16 mouse cellular contexts compared by ENCODE assay signal in the genomic region with DNA sequence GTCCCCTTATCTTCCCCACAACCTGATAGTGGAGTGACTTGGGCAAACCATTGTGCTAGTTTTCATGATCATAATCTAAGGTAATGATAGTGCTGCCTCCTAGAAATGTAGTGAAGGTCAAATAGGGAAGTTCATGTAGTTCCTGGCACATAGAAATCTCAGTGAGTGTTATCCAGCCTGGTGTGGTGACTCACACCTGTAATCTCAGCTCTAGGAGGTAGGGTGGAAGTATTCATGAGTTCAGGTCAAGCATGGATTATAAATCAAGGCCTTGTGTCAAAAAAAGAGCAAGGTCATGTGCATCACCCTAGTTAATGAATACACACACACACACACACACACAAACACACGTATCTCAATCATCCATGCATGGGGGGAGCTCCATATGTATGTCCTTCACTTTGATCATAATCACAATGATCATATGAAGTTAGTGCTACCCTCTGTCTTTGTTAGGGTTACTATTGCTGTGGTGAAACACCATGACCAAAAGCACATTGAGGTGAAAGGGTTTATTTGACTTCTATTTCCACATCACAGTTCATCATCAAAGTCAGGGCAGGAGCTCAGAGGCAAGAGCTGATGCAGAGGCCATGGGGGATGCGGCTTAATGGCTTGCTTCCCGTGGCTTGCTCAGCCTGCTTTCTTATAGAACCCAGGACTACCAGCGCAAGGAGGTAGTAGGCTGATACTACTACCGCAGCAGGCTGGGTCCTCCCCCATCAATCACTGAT.
A peak's percentile ranks its signal among the peaks of the same experiment; 100 is the strongest.
DNase-seq lines count a peak whose midpoint lies in the region; ATAC-seq lines count a peak whose summit lies in the region.
"Had no signal": no experiment of that assay in that cellular context is flagged by ENCODE, and none has a peak within 500 bp of the region (broad histone marks: within the 10 kb centered on the region; RNA-seq: fewer than 3 reads in every experiment).

No protein-coding gene starts in this region.

- H3K4me3 ChIP-seq in heart, embryonic 12.5 days: no peak overlapping the region
- H3K4me3 ChIP-seq in liver, embryonic 12.5 days: no peak overlapping the region
- no peak overlapping the region for H3K4me3 ChIP-seq in brown adipose tissue, adult 24 weeks (ENCODE audit: insufficient read depth, low read depth, low read length)
- no peak overlapping the region for H3K4me3 ChIP-seq in stomach, embryonic 15.5 days (replicated peaks)

- intact Hi-C loops in left cerebral cortex, postnatal 10 days (cut with DNase I): no loop called here

- H3K36me3 ChIP-seq in heart, embryonic 12.5 days: peaks cover 4% of the 10 kb centered on the region; the same call in 1 of the 2 replicates
- no peaks in the 10 kb centered on the region for H3K36me3 ChIP-seq in liver, embryonic 12.5 days
- no peaks in the 10 kb centered on the region for H3K36me3 ChIP-seq in stomach, embryonic 15.5 days

- H3K9me3 ChIP-seq in heart, embryonic 12.5 days (replicated peaks): 0 out of 2 replicates have a peak, but pooled peaks cover 3% of the 10 kb centered on the region
- no peaks in the 10 kb centered on the region for H3K9me3 ChIP-seq in liver, embryonic 12.5 days (replicated peaks)
- H3K9me3 ChIP-seq in stomach, embryonic 15.5 days: no peaks in the 10 kb centered on the region

- no peak for DNase-seq in heart, adult 9 months (ENCODE audit: low spot score in 2 of 2)
- no peak for DNase-seq in liver
- no peak for DNase-seq in layer of hippocampus, adult 9-11 months
- DNase-seq in left cerebral cortex, postnatal 10 days (ENCODE audit: extremely low spot score in 1 of 2, low spot score in 2 of 2): no peak
- DNase-seq: adrenal gland, postnatal 10 days; cerebellum, adult 9-11 months; embryo, embryonic 11 days; gastrocnemius, postnatal 10 days; lung, adult 18-20 months; retina, postnatal 1 day; spleen, adult 18-20 months had no signal

- H3K9ac ChIP-seq in heart, embryonic 12.5 days: no peak overlapping the region
- no peak overlapping the region for H3K9ac ChIP-seq in liver, embryonic 12.5 days
- no peak overlapping the region for H3K9ac ChIP-seq in stomach, embryonic 15.5 days

- H3K4me2 ChIP-seq in heart, embryonic 12.5 days: no peak overlapping the region
- H3K4me2 ChIP-seq in liver, embryonic 12.5 days: no peak overlapping the region
- no peak overlapping the region for H3K4me2 ChIP-seq in stomach, embryonic 15.5 days

- no peak for ATAC-seq in heart, embryonic 12.5 days (ENCODE audit: insufficient number of reproducible peaks, low FRiP score)
- ATAC-seq in liver, embryonic 12.5 days: peak; percentile 22; the same call in 1 of the 2 replicates
- no peak for ATAC-seq in stomach, embryonic 15.5 days (ENCODE audit: insufficient read depth, low FRiP score, low read depth)
- ATAC-seq: forebrain, embryonic 16.5 days had no signal

- 51% methylated on average over 5 of the region's 5 CpGs for WGBS in heart, embryonic 12.5 days
- 51% methylated on average over 5 of the region's 5 CpGs for WGBS in liver, embryonic 12.5 days (ENCODE audit: insufficient replicate concordance)
- 67% methylated on average over 5 of the region's 5 CpGs for WGBS in stomach, embryonic 15.5 days

- H3K27ac ChIP-seq in heart, embryonic 12.5 days (ENCODE audit: poor library complexity, severe bottlenecking): peak overlapping the region; percentile 42; the same call in 1 of the 2 replicates
- H3K27ac ChIP-seq in liver, embryonic 12.5 days: no peak overlapping the region
- peak overlapping the region; percentile 4 for H3K27ac ChIP-seq in brown adipose tissue, adult 24 weeks (replicated peaks; ENCODE audit: low read depth, low read length)
- H3K27ac ChIP-seq in stomach, embryonic 15.5 days: peak overlapping the region; percentile 11; the same call in 1 of the 2 replicates

- H3K4me1 ChIP-seq in heart, embryonic 12.5 days (replicated peaks): peaks cover 36% of the 10 kb centered on the region
- H3K4me1 ChIP-seq in liver, embryonic 12.5 days: peaks cover 28% of the 10 kb centered on the region
- peaks cover 31% of the 10 kb centered on the region for H3K4me1 ChIP-seq in brown adipose tissue, adult 24 weeks (ENCODE audit: control insufficient read depth, insufficient read depth, insufficient read length, low read length)
- H3K4me1 ChIP-seq in stomach, embryonic 15.5 days: peaks cover 8% of the 10 kb centered on the region; the same call in 1 of the 2 replicates

- H3K27me3 ChIP-seq in heart, embryonic 12.5 days (replicated peaks): no peaks in the 10 kb centered on the region
- H3K27me3 ChIP-seq in liver, embryonic 12.5 days (replicated peaks): peaks cover 16% of the 10 kb centered on the region
- no peaks in the 10 kb centered on the region for H3K27me3 ChIP-seq in stomach, embryonic 15.5 days (replicated peaks)
